Mouse (Mus musculus) naive thymus-derived CD4-positive, alpha-beta T cell, adult 2 months (primary cell): ENCODE data around the gene Ano5.

ENCODE experiments used
- DNase-seq: peaks from one replicate; pipeline ENCODE4 v3.0.0-alpha.2; 2011; ENCODE audit warnings: low read depth

Gene Ano5

GRCm38 (mm10) chr7:51629206-51629605 lies 118.4 kb downstream of the Ano5 start:
- no peak for DNase-seq

- DNase-seq = no peak
Observed at GRCm38 (mm10) chr7:51631171-51631570, 120.3 kb downstream of the Ano5 start.

GRCm38 (mm10) chr7:51632543-51633229 lies 121.9 kb downstream of the Ano5 start:
- no peak for DNase-seq

- DNase-seq = no peak
Observed at GRCm38 (mm10) chr7:51633230-51633844, 122.5 kb downstream of the Ano5 start.
